ENCODE assay signal across 26 mouse cellular contexts in the genomic region with DNA sequence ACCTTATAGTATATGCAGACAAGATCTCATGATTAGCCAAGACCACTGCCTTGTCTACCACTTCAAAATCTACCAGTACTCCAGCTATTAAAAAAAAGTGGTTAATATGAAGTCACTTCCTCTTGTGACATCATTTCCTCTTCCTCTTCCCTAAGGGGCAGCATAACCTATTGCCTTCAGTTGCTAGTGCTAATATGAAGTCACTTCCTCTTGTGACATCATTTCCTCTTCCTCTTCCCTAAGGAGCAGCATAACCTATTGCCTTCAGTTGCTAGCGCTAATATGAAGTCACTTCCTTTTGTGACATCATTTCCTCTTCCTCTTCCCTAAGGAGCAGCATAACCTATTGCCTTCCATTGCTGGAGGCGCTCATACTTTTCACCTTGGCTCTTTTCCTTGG.
DNase-seq lines count a peak whose midpoint lies in the region; ATAC-seq and TF ChIP-seq lines count a peak whose summit lies in the region.
"Had no signal": no experiment of that assay in that cellular context is flagged by ENCODE, and none has a peak within 500 bp of the region (broad histone marks: within the 10 kb centered on the region; RNA-seq: fewer than 3 reads in every experiment).

No protein-coding gene starts in this region.

- peak; percentile 45 for DNase-seq in 416B (ENCODE audit: low read depth)
- DNase-seq in thymus, adult 2 months = no peak
- DNase-seq in cerebellum, adult 11 months = no peak
- DNase-seq in spleen, postnatal 36 days (ENCODE audit: low spot score in 2 of 2) = no peak
- DNase-seq: adrenal gland, postnatal 14 days; cerebellum, adult 11-12 months; cerebellum, adult 8-10 months; cerebellum, postnatal 10 days; cerebellum, postnatal 36 days; gastrocnemius, postnatal 10 days; gastrocnemius, postnatal 36 days; heart, adult 18-20 months; heart, postnatal 14 days; heart, postnatal 4 days had no signal

- WGBS in thymus, adult 2 months = 95% methylated on average over 2 of the region's 2 CpGs

- H3K27me3 ChIP-seq in thymus, adult 2 months (ENCODE audit: control insufficient read depth, insufficient read depth, low read length) = no peaks in the 10 kb centered on the region
- H3K27me3 ChIP-seq: forebrain, embryonic 13.5 days; heart, embryonic 13.5 days; hindbrain, embryonic 12.5 days; hindbrain, embryonic 15.5 days; Patski had no signal

- no peaks in the 10 kb centered on the region for H3K4me1 ChIP-seq in thymus, adult 2 months (replicated peaks; ENCODE audit: control insufficient read depth, insufficient read depth, low read length)
- H3K4me1 ChIP-seq: forebrain, embryonic 10.5 days; forebrain, embryonic 13.5 days; heart, embryonic 10.5 days; heart, embryonic 13.5 days; hindbrain, embryonic 12.5 days; hindbrain, embryonic 15.5 days had no signal

- no peaks in the 10 kb centered on the region for H3K36me3 ChIP-seq in thymus, adult 2 months (ENCODE audit: control insufficient read depth, insufficient read depth, low read length)
- H3K36me3 ChIP-seq: forebrain, embryonic 10.5 days; heart, embryonic 10.5 days; heart, embryonic 13.5 days; hindbrain, embryonic 12.5 days; hindbrain, embryonic 15.5 days had no signal

- ATAC-seq in common myeloid progenitor, adult 5-6 weeks (replicated peaks; ENCODE audit: low read depth, poor library complexity, severe bottlenecking) = peak; percentile 52; the same call in 1 of the 2 replicates
- peak; percentile 95 for ATAC-seq in megakaryocyte, adult 5-6 weeks (ENCODE audit: poor library complexity, severe bottlenecking)
- ATAC-seq in neutrophil, adult 5-6 weeks (ENCODE audit: extremely low read depth, insufficient number of reproducible peaks, low FRiP score, poor library complexity, severe bottlenecking) = peak; percentile 84
- ATAC-seq: CD4-positive, CD25-positive, alpha-beta regulatory T cell, adult 4 months; forebrain, embryonic 13.5 days; forebrain, embryonic 16.5 days; Patski had no signal

- TF ChIP-seq POLR2A in thymus, adult 2 months (IDR thresholded peaks at IDR 0.05; ENCODE audit: control insufficient read depth, extremely low read depth, insufficient read depth, low read length, poor library complexity) = no peak

- TF ChIP-seq CTCF in thymus, adult 2 months (IDR thresholded peaks at IDR 0.05; ENCODE audit: borderline replicate concordance, control insufficient read depth, extremely low read depth, insufficient read depth, low read length, poor library complexity) = no peak

- H3K4me3 ChIP-seq in thymus, adult 2 months (ENCODE audit: control insufficient read depth, insufficient read depth, low read length) = no peak overlapping the region
- H3K4me3 ChIP-seq: forebrain, embryonic 10.5 days; forebrain, embryonic 13.5 days; heart, embryonic 10.5 days; heart, embryonic 13.5 days; hindbrain, embryonic 12.5 days; hindbrain, embryonic 15.5 days had no signal

- H3K27ac ChIP-seq in thymus, adult 2 months (ENCODE audit: control insufficient read depth, insufficient read depth, low read length) = no peak overlapping the region
- H3K27ac ChIP-seq: forebrain, embryonic 10.5 days; forebrain, embryonic 13.5 days; heart, embryonic 10.5 days; heart, embryonic 13.5 days; hindbrain, embryonic 12.5 days; hindbrain, embryonic 15.5 days had no signal
